Mouse (Mus musculus): ENCODE measurements around the gene Gm17571.

The Gm17571 gene

DNA sequence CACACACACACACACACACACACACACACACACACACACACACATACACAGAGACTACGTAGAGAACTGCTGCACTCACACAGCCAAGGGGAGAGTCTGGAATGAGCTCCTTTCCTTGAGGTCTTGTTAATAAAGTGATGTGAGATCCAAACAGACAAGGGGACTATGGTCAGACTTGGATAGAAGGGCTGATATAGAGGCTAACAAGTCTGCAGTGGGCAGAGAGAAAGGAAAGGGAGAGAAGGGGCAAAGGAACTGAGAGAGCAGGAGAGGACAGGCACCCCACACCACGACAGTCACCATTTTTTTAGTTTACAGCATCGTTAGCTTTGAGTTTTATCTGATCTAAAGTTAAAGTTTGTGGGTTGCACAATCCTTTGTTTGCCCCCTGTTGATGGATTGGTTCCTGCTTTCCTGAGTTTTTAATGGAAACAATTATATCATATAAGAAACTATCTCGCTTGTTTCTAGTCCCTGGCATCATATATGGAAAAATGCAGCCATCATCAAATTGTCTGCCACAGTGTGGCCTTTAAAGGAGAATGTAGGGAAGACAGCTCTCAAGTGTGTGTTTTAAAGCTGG, at the start of gene Gm17571:
TSS of gene Gm17571 (minus strand) at position 51 of the 583 bp plus-strand sequence.
- DNase-seq = no peak

GRCm38 (mm10) chr9:13495530-13495929, 49.0 kb upstream of the Gm17571 start:
- no peak for DNase-seq

DNA sequence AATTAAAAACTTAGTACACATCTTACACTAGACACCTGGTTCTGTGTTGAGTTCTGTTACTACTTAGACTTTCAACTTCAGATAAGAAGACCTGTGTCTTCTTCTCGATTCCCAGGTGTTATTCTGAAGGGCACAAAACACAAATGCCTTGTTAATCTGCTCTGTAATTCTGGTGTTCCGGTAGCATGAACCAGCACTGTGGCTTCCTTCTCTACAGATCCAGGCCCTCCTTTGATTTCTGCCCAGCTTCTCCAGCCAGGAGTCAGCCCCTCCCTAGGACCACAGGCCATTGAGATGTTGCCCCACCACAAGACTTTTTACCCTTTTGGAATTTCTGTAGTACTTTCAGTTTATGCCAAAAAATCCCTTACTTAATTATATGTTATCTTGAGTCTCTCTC, 47.2 kb upstream of the Gm17571 start:
- DNase-seq = no peak

- no peak for DNase-seq
Observed at GRCm38 (mm10) chr9:13492807-13493206, 46.3 kb upstream of the Gm17571 start.

DNA sequence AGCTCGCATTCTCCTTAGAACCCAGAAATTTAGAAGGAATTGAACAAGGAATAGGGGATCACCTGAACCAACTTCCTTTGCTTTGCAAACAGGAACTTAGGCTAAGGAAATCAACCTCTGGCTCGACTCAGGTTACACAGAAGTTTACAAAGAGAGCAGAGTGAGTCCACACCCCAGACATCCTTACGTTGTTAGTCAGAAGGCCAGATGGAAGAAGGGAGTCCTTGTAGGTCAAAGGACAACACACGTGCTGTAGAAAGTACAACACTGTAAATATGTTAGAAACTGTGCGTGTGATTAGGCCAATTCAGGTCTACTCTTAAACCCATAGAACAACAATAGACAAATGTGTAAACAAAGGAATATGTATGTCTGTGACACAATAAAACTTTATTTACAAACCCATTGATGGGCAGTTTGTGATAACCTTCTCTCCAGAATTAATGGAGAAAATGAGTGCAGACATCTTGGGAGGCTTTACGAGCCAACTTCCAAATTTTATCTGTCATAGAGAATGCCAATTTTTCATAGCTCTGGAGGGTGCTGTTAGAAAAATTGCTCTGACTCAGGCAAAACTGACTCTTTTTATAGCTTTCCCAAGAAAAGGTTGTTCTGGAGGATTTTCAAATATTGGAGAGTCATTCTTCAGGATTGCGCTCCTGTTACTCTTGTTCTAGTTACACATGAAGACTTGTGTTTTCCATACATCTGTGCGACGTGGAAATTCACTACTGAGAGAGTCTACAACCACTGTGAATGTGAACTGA, 45.5 kb upstream of the Gm17571 start:
- no peak for DNase-seq

DNA sequence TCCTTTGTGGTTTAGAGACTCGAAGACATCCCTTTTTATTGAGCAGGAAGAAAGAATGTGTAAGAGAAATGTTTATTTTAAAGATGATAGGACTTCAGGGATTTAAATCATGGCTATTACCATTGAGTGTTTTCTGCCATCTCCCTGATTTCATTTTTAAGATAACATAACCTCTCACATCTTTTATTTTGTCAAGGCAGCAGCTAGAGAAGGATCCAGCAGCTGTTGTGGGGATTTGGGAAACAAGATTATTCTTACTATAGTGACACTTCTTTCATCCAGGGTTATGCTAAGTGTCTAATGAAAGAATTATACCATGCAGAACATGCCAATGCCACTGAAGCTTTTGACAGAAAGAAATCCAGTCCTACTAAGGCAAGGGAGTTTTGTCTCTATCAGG, 44.6 kb upstream of the Gm17571 start:
- DNase-seq = no peak

DNA sequence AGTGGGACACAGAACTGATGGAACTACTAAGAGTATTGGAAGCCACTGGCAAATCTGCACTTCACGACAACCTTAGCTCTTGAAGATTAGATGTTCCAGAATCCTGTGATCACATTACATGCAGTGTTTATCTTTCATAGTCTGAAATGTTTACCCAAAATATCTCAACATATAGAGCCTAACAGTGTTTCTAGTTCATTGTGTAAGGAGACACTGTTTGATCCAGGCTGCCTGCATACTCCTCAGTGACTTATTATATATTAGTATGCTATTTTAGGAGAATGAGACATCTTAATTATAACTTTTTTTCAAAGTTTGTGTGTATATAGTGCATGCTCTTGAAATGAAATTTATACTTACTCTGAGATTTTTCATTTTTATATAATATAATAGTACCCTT, 39.4 kb upstream of the Gm17571 start:
- no peak for DNase-seq

DNA sequence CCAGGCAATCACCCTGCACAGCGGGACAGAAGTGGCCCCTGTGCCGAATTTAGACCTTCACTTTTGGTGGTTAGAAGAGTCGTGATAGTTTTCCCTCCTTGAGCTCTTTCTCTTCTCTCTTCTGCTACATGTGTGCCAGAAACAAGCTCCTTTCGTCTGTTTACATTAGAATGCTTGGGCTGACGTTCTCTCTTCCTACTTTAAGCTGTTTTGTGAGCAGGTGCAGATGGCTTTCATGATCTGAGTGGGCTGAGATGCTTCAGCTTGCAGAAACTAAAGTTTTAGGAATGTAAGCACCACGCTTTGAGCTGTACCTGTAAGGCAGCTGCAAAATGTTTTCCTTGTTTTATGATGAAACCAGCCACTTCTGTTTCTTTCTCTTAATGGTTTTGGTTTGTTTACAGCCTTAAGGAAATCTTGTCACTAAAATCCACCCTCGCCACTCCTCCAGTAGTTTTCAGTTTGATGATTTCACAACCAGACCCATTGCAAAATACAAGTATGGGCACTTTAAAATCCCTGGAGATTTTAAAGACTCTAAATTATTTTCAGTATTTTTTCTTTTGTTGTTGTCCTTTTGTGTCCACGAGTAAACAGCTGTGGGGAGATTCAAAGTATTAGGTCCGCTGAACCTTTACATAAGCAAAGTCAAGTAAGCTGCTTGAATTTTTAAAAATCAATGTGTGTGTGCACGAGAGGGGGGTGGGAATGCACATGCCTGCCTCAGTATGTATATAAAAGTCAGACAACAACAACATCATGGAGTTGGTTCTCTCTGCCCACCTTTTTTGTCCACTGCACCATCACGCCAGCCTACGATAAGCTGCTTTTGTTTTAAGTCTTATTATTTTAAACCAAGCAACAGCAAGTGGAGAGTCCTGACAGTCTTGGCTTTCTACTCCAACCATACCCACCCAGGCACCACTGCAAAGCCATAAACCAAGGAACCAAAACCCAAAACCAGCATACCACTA, 38.0 kb upstream of the Gm17571 start:
- DNase-seq = no peak

DNA sequence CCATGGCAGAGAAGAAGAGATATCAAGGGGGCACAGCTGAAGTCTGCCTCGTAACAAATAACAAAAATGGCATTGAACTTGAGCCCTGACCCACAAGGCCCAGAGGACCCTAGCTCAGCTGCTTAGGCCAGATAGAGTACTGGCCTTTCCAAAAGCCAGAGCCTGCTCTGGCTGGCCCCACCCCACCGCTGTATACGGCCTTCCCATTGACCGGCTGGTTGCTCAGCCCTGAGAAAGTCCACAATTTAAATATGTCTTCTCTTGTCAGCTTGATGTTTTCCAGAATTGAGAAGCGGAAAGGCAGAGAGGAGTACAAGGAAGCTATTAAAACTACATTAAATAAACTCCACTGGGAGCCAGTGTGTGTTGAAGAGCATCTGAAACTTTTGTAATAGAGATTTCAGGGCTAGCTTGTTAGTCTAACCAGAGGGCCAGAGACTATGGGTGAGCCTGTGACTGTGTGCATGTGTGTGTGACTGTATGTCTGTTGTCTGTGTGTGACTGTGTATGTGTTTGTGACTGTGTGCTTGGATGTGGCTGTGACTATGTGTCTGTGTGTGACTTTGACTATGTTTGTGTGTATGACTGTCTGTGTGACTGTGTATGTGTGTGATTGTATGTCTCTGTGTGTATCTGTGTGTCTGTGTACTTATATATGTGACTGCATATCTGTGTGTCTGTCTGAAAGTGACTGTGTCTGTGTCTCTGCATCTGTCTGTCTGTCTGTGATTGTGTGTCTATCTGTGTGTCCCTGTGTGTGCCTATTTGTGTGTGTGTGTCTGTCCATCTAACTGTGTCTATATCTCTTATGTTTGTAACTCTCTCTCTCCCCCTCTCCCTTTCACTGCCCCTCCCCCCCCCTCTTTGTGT, 36.9 kb upstream of the Gm17571 start:
- DNase-seq = no peak

DNA sequence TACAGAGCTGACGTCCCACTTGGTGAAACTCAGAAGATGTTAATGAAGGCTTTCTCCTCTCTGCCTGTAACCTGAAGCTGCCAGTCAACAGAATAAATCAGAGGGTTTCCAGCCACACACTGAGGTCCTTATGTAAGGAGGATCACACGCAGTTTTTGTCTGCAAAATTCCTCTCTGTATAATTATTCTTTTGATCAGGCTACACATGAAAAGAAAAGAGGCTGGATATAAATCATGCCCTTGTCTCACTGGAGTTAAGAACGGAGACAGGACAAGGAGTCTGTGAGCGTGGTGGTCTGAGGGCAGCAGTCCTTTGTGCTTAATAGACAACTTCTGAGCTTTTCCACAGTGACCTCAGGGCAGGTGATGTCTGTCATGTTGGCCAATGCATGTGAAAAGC, 32.7 kb upstream of the Gm17571 start:
- DNase-seq = no peak

GRCm38 (mm10) chr9:13474951-13475350, 28.4 kb upstream of the Gm17571 start:
- DNase-seq = peak; percentile 32

DNA sequence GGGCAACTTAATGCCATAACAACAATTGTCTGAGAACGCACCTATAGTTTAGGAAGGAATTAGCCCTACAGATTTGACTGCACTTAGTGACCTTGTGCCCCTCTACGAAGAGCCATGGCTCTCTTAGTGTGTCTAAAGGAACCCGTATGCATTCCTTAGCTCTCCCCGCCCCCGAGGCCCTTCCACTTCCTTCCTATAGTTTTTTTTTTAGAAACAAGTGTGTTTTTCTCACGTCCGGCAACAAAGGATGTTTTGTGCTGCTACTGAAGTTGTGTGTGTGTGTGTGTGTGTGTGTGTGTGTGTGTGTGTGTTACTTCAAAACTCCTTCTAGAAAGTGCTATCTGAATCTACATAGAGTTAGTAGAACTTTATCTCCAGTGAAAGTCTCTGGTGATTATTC, 23.5 kb upstream of the Gm17571 start:
- DNase-seq = no peak

DNA sequence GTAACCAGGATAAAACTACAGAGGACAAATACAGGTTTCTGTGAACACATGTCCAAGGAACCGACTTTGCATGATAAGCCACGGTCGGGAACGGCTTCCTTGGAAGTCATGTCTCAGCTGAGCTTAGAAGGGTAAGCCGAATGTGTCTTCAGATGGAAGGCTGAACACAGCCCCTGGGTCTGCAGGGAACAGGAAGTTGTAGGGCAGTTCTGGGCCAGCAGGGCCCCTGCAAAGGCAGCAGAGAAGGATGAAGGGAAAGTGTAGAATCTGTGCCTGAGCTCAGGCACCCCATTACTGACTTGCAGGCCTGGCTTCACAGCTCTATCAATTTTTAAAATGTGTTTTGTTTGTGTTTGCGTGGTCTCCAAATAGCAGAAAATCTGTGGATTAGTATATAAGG, 22.2 kb upstream of the Gm17571 start:
- no peak for DNase-seq

DNA sequence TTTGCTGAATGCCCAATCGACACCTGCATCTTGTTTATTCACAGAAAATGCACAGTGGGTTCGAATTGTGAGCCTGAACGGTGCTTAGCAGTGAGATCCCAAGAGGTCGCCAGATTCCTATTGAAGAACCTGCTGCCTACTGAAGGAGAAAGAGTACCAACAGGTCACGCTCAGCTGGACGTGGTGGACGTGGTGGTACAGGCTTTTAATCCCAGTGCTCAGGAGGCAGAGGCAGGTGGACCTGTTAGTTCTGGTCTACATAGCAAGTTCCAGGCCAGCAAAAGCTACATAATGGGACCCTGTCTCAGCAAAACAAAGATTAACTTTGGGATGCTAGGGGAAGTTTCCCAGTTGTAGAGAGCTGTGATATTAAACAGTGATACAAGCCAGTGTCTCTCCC, 21.2 kb upstream of the Gm17571 start:
- DNase-seq = no peak

- no peak for DNase-seq
Observed at GRCm38 (mm10) chr9:13466816-13467215, 20.3 kb upstream of the Gm17571 start.

DNA sequence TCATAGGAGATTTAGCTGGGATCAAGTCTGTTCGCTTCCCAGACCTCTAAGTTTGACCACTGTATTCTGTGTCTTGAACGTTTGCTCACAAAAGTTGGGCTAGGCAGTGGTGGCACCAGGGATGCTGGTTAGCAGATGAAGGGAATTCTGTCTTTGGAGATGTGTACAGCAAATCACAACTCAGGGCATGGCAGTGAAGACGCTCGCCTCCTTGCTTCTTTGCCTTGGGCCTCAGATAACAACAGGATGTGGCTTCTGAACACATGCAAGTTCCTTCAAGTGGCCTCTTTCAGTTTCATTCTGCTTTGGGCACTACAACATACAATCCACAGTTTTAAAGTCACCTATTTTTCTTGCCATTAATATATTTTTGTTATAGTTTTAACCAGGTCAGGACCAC, 19.8 kb upstream of the Gm17571 start:
- no peak for DNase-seq

DNA sequence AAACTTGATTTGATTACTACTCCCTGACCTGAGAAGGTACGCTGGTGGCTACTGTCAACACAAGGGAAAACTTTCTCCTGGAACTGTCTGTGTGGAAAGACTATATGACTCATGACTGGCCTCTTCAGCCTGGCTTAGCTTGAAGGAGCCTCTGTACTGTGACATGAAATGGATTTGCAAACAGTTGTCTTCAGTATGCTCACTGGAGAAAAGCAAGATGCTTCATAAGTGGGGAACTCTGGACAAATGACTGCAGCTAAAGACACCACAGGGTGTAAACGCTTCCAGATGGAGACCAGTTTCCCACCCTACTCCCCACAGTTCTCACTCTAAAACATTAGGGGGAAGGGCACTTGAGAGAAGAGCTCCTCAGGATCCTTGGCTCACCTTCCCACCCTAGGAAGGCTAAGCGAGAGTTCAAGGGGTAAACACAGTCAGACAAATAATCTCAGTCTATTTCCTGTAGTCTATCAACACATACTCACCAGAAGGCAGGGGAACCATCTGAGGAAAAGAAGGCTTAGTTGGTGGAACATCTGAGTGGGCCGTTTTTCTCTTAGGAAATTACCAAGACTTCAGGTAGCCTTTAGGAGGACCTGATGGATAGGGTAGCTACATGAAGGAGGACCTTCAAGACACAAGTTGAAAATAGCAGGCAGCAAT, 18.9 kb upstream of the Gm17571 start:
- DNase-seq = no peak

DNA sequence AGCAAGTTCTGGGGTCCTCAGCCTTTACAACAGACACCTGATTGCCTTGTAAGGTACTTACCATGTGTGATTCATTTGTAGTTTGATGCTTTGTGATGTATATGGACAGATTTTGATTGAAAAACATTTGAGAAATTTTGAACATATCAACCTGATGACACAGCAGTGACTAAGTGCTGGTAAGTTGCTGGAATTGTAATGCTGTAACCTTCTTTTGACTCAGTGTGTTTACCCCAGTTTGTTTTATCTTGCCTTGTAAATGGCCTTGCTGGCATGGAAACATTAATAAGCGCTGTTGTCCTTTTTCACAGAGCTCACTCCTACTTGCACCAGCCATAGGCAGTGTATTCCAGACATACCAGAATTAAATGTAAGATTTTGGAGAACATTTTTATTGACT, 14.4 kb upstream of the Gm17571 start:
- DNase-seq = no peak

DNA sequence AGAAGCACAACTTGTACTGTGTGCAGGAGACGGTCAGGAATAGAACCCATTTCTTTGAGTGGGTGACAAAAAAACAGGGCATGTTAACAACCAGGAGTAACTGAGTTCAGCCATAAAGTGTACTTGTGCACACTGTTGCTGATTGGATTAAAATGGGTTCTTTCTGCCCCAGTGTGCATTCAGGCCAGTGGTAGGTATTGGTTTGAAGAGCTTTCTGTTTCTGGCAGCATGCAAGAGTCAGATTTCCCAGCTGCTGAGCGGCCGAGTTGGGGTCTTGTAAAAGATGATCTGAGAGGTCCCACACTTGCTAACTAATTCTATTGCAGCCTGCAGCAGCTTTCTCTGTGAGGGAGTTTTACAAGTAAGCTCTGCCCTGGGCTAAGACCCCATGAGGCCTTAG, 13.5 kb upstream of the Gm17571 start:
- DNase-seq = no peak

DNA sequence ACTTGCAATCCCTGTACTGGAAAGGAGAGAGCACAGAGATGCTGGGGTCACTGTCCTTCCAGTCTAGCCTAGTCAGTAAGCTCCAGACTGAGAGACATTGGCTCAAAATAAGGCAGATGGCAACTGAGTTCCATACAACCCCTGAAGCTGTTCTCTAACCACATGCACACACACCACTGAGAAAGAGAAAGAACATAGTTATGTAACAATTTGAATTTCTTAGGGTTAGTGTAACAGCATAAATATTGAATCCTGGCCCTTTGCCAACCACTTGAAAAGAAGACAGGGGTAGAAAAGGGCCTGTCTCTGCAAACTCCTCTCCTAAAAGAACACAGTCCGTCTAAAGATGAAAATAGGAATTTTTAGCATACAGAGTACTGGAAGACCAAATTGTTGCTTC, 12.8 kb upstream of the Gm17571 start:
- DNase-seq = no peak

DNA sequence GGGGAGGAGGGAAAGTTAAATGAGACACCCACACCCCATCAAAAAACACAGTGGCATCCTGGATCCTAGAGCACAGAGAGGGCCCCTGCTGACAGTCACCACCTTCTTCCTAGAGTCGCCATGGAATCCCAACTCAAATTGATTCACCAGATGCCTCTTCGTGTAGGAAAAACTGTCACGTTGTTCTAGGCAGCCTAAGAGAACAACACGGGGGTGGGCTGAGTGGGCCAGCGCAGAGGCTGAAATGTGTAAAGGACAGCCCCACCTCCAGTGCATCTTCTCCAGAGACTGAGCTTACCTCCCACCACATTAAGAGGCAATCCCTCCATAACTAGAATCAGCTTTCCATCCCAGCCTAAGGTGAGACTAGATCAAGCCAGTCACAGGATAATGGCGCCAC, 11.2 kb upstream of the Gm17571 start:
- no peak for DNase-seq

- no peak for DNase-seq
Observed at GRCm38 (mm10) chr9:13455231-13455630, 8.7 kb upstream of the Gm17571 start.
